Mouse (Mus musculus) cerebellum, adult 2 months (tissue): ENCODE measurements around the gene Kcnh1. TPM values are rescaled to one million over a fixed set of nuclear protein-coding genes. Genes with fewer than 3 reads are reported as not detected.

Experiments
- DNase-seq, 2 experiments: peaks; one replicate each; pipeline ENCODE4 v3.0.0; 2021
- H3K27ac ChIP-seq: fragments of 200-500 bp; 2 replicates; pipeline ENCODE4 v1.5.1; 2012; ENCODE audit warnings: low read length, control low read depth, inconsistent platforms; ENCODE audit not compliant: insufficient read depth
- H3K27me3 ChIP-seq: fragments of 200-500 bp; 2 replicates; pipeline ENCODE4 v1.6.1; 2012; ENCODE audit warnings: inconsistent platforms, mild to moderate bottlenecking, low read length, moderate library complexity; ENCODE audit not compliant: control insufficient read depth, insufficient read depth
- H3K4me1 ChIP-seq: fragments of 200-500 bp; 2 replicates; pipeline ENCODE4 v1.6.1; 2011; ENCODE audit warnings: low read length; ENCODE audit not compliant: control insufficient read depth, insufficient read depth
- H3K4me3 ChIP-seq: fragments of 200-500 bp; replicated peaks from 2 replicates; pipeline ENCODE3; 2011; ENCODE audit warnings: mild to moderate bottlenecking, low read depth, low read length, control low read depth; ENCODE audit not compliant: insufficient read depth
- CTCF ChIP-seq: fragments of 200-500 bp; IDR thresholded peaks from 2 replicates; pipeline ENCODE4 v1.5.1; 2011; ENCODE audit warnings: low read depth, mild to moderate bottlenecking, control low read depth, low read length, moderate library complexity, borderline replicate concordance; ENCODE audit not compliant: insufficient read depth
- POLR2A ChIP-seq: fragments of 200-500 bp; IDR thresholded peaks from 2 replicates; pipeline ENCODE4 v1.6.1; 2011; ENCODE audit warnings: low read length, control low read depth, borderline replicate concordance; ENCODE audit not compliant: insufficient read depth
- WGBS: fragments of 180-500 bp; shearing (Covaris S2); methylation state at CpG from one replicate; pipeline ENCODE4 v1.1.7; 2018; 5-methylcytosine and 5-hydroxymethylcytosine counted together
- polyA plus RNA-seq: library from polyadenylated mRNA; depleted of rRNA; stranded (reverse); fragments of >200 nt; gene quantifications from 2 replicates; pipeline ENCODE4 v1.2.3, GENCODE M21; 2012

Kcnh1 gene
- polyA plus RNA-seq, 1 experiment: 18.6 TPM

GRCm38 (mm10) chr1:192525711-192526350 is 335.3 kb downstream of the Kcnh1 start:
- H3K4me3 ChIP-seq: no peak overlapping the region
- H3K4me1 ChIP-seq: 0 out of 2 replicates have a peak, but pooled peaks cover 3% of the 10 kb centered on the region
- no peak overlapping the region for H3K27ac ChIP-seq
- DNase-seq: peak in 1 of 2 experiments; percentile 41
- 62% methylated on average over 14 of the region's 14 CpGs for WGBS
- no peaks in the 10 kb centered on the region for H3K27me3 ChIP-seq
- TF ChIP-seq POLR2A: no peak
- TF ChIP-seq CTCF: no peak

- Histone ChIP-seq H3K4me3 (no peak overlapping the region), H3K27me3 (no peaks in the 10 kb centered on the region), H3K4me1 (0 out of 2 replicates have a peak, but pooled peaks cover 3% of the 10 kb centered on the region), H3K27ac (no peak overlapping the region)
- no peak for DNase-seq
- TF ChIP-seq CTCF (no peak), POLR2A (no peak)
- 84% methylated on average over 2 of the region's 2 CpGs for WGBS
These were observed 341.0 kb downstream of the Kcnh1 start for GRCm38 (mm10) chr1:192531490-192532146.

GRCm38 (mm10) chr1:192532212-192532611 is 341.6 kb downstream of the Kcnh1 start:
- DNase-seq: no peak
- H3K27ac ChIP-seq: no peak overlapping the region
- H3K27me3 ChIP-seq: no peaks in the 10 kb centered on the region
- H3K4me3 ChIP-seq: no peak overlapping the region
- TF ChIP-seq POLR2A (no peak), CTCF (no peak)
- 76% methylated on average over 2 of the region's 2 CpGs for WGBS
- 0 out of 2 replicates have a peak, but pooled peaks cover 3% of the 10 kb centered on the region for H3K4me1 ChIP-seq

GRCm38 (mm10) chr1:192533016-192533415 is 342.4 kb downstream of the Kcnh1 start:
- H3K27ac ChIP-seq: no peak overlapping the region

GRCm38 (mm10) chr1:192536440-192536839 is 345.9 kb downstream of the Kcnh1 start:
- WGBS: 74% methylated on average over 1 of the region's 1 CpGs
- no peak overlapping the region for H3K27ac ChIP-seq
- no peaks in the 10 kb centered on the region for H3K4me1 ChIP-seq
- no peak for DNase-seq
- no peaks in the 10 kb centered on the region for H3K27me3 ChIP-seq
- no peak overlapping the region for H3K4me3 ChIP-seq
- TF ChIP-seq POLR2A (no peak), CTCF (no peak)

More at GRCm38 (mm10) chr1:192533016-192533415, 342.4 kb downstream of the Kcnh1 start:
- Histone ChIP-seq H3K4me1 (0 out of 2 replicates have a peak, but pooled peaks cover 2% of the 10 kb centered on the region), H3K27me3 (no peaks in the 10 kb centered on the region), H3K4me3 (no peak overlapping the region)
- DNase-seq: no peak
- no peak for TF ChIP-seq CTCF
- no peak for TF ChIP-seq POLR2A

GRCm38 (mm10) chr1:192537169-192537568 is 346.6 kb downstream of the Kcnh1 start:
- WGBS: 83% methylated on average over 7 of the region's 7 CpGs
- H3K4me3 ChIP-seq: no peak overlapping the region

GRCm38 (mm10) chr1:192542093-192542492 is 351.5 kb downstream of the Kcnh1 start:
- no peak for DNase-seq
- Histone ChIP-seq H3K4me3 (no peak overlapping the region), H3K27me3 (no peaks in the 10 kb centered on the region), H3K27ac (no peak overlapping the region), H3K4me1 (peaks cover 2% of the 10 kb centered on the region; the same call in 1 of the 2 replicates)
- TF ChIP-seq CTCF (no peak), POLR2A (no peak)
- WGBS: 87% methylated on average over 2 of the region's 2 CpGs

More at GRCm38 (mm10) chr1:192537169-192537568, 346.6 kb downstream of the Kcnh1 start:
- DNase-seq: no peak
- no peaks in the 10 kb centered on the region for H3K27me3 ChIP-seq
- TF ChIP-seq POLR2A: no peak
- no peak for TF ChIP-seq CTCF
- H3K27ac ChIP-seq: no peak overlapping the region
- no peaks in the 10 kb centered on the region for H3K4me1 ChIP-seq

GRCm38 (mm10) chr1:192543686-192544085 is 353.1 kb downstream of the Kcnh1 start:
- 94% methylated on average over 4 of the region's 4 CpGs for WGBS
- H3K4me3 ChIP-seq: no peak overlapping the region
- DNase-seq: no peak
- peaks cover 2% of the 10 kb centered on the region; the same call in 1 of the 2 replicates for H3K4me1 ChIP-seq
- H3K27me3 ChIP-seq: no peaks in the 10 kb centered on the region
- H3K27ac ChIP-seq: no peak overlapping the region
- TF ChIP-seq CTCF (no peak), POLR2A (no peak)
